ENCODE assay signal across 8 mouse cellular contexts in genomic region chr9:22143108-22144037, GRCm38 (mm10). TPM values are rescaled to one million over a fixed set of nuclear protein-coding genes. Genes with fewer than 3 reads are reported as not detected.
DNase-seq lines count a peak whose midpoint lies in the region; ATAC-seq and TF ChIP-seq lines count a peak whose summit lies in the region.

No protein-coding gene starts in this region.

- peak; percentile 39 for DNase-seq in Patski (ENCODE audit: low read depth, low spot score)
- DNase-seq in cerebellum, adult 8-10 months, result peak; percentile 91
- DNase-seq in frontal cortex, adult 2 months (ENCODE audit: extremely low spot score in 1 of 2, low spot score in 1 of 2), result peak; percentile 66 to 97
- peak; percentile 95 for DNase-seq in induced T-regulatory cell, adult 2 months (ENCODE audit: low read depth)
- DNase-seq in left cerebral cortex, adult 8-10 months (ENCODE audit: low spot score in 2 of 2), result peak; percentile 68 to 82
- DNase-seq in right cerebral cortex, postnatal 14 days, result peak; percentile 94
- peak; percentile 90 for DNase-seq in urinary bladder, postnatal 14 days (ENCODE audit: low spot score)

- CTCF ChIA-PET in Patski (lab: Charles Lee), result interaction anchor here (0.6 to 7.0 kb wide), 16 partner anchors 8 to 268 kb away, joined by 3 to 81 read pairs (median 4); partner anchors contain the start of genes 9530077C05Rik, Cnn1, Elof1 and Gm49318

- H3K27me3 ChIP-seq in Patski, result no peaks in the 10 kb centered on the region

- POLR2A ChIA-PET in Patski (lab: Charles Lee), result interaction anchor here (1.0 to 1.3 kb wide), 2 partner anchors 25 to 76 kb away, joined by 3 read pairs; no protein-coding TSS in a partner anchor

- TF ChIP-seq CTCF in Patski (IDR thresholded peaks at IDR 0.05), result peak; percentile 96

- no peak for ATAC-seq in Patski
- ATAC-seq in megakaryocyte-erythroid progenitor cell, adult 5-6 weeks (replicated peaks; ENCODE audit: low FRiP score, low TSS enrichment, poor library complexity, severe bottlenecking), result peak; percentile 71

- in situ Hi-C loops in Patski (cut with MboI; ENCODE audit: low pct_unique_long_range_greater_than_20kb), result loop anchor here (5.0 kb wide), 1 partner anchor 71 kb away; the partner anchor contains the start of genes Gm49318 and Zfp653

RNA-seq across cellular contexts. Expression of gene Acp5, which starts 7.9 kb away (rescaled TPM):
- not detected for polyA plus RNA-seq in Patski (2021)
- polyA plus RNA-seq in frontal cortex, adult 2 months (2012; rRNA removed), result 0.60 and 1.6 TPM in 2 replicates
- total RNA-seq in left cerebral cortex, adult 8-10 months (2022), result under 1 TPM in 3 of 4 experiments, not detected in 1; 0.32 to 0.42 (median 0.37) TPM
- 11.3 and 19.4 TPM in 2 replicates for total RNA-seq in megakaryocyte-erythroid progenitor cell, adult 5-6 weeks (2014; fragmentation: Nextera tagmentation)
- total RNA-seq in megakaryocyte-erythroid progenitor cell, adult 5-6 weeks (2017), result 2.2 and 6.5 TPM in 2 replicates

RNA-seq across cellular contexts. Expression of gene Pigyl, which starts 13.3 kb away (rescaled TPM):
- polyA plus RNA-seq in Patski (2021), result 72.3 TPM
- 93.7 and 106 TPM in 2 replicates for polyA plus RNA-seq in frontal cortex, adult 2 months (2012; rRNA removed)
- total RNA-seq in left cerebral cortex, adult 8-10 months (2022), result 10 to 100 TPM; 41.6 to 49.3 (median 46.1) TPM
- 31.2 and 49.5 TPM in 2 replicates for total RNA-seq in megakaryocyte-erythroid progenitor cell, adult 5-6 weeks (2014; fragmentation: Nextera tagmentation)
- total RNA-seq in megakaryocyte-erythroid progenitor cell, adult 5-6 weeks (2017), result 22.3 and 42.3 TPM in 2 replicates

RNA-seq across cellular contexts. Expression of gene Elof1, which starts 26.4 kb away (rescaled TPM):
- 123 TPM for polyA plus RNA-seq in Patski (2021)
- 107 and 121 TPM in 2 replicates for polyA plus RNA-seq in frontal cortex, adult 2 months (2012; rRNA removed)
- total RNA-seq in left cerebral cortex, adult 8-10 months (2022), result 10 to 100 TPM; 52.2 to 69.8 (median 66.6) TPM
- total RNA-seq in megakaryocyte-erythroid progenitor cell, adult 5-6 weeks (2014; fragmentation: Nextera tagmentation), result 95.3 and 98.7 TPM in 2 replicates
- 31.1 and 51.7 TPM in 2 replicates for total RNA-seq in megakaryocyte-erythroid progenitor cell, adult 5-6 weeks (2017)

RNA-seq across cellular contexts. Expression of gene Cnn1, which starts 44.4 kb away (rescaled TPM):
- 408 TPM for polyA plus RNA-seq in Patski (2021)
- 1.4 and 2.3 TPM in 2 replicates for polyA plus RNA-seq in frontal cortex, adult 2 months (2012; rRNA removed)
- 1 to 10 TPM in 1 of 4 experiments, under 1 TPM in 3; 0.37 to 1.2 (median 0.59) TPM for total RNA-seq in left cerebral cortex, adult 8-10 months (2022)
- not detected in 2 replicates for total RNA-seq in megakaryocyte-erythroid progenitor cell, adult 5-6 weeks (2014; fragmentation: Nextera tagmentation)
- 0.19 TPM in 1 of 2 replicates, not detected in the other for total RNA-seq in megakaryocyte-erythroid progenitor cell, adult 5-6 weeks (2017)

RNA-seq across cellular contexts. Expression of gene Zfp872, which starts 44.5 kb away (rescaled TPM):
- polyA plus RNA-seq in Patski (2021), result not detected
- 0.04 TPM in 1 of 2 replicates, not detected in the other for polyA plus RNA-seq in frontal cortex, adult 2 months (2012; rRNA removed)
- total RNA-seq in left cerebral cortex, adult 8-10 months (2022), result under 1 TPM in 1 of 4 experiments, not detected in 3; 0.35 TPM
- not detected in 2 replicates for total RNA-seq in megakaryocyte-erythroid progenitor cell, adult 5-6 weeks (2014; fragmentation: Nextera tagmentation)
- total RNA-seq in megakaryocyte-erythroid progenitor cell, adult 5-6 weeks (2017), result not detected in 2 replicates

Comparison
In these comparisons a context has a peak if more than half of its experiments do, and no peak if none do; other contexts are left out.
1. DNase-seq: peak in every context shown above with its lines; median percentile 95 in induced T-regulatory cell, adult 2 months; 94 in right cerebral cortex, postnatal 14 days; 91 in cerebellum, adult 8-10 months; 90 in urinary bladder, postnatal 14 days; 82 in frontal cortex, adult 2 months; 75 in left cerebral cortex, adult 8-10 months; 39 in Patski.